Mouse (Mus musculus) forebrain, embryonic 11.5 days (tissue): ENCODE data around the gene Anp32e. TPM values are rescaled to one million over a fixed set of nuclear protein-coding genes. Genes with fewer than 3 reads are reported as not detected.

Experiments used
- polyA plus RNA-seq: library from polyadenylated mRNA; unstranded; fragments of >200 nt; fragmentation: Nextera tagmentation; extraction: Ambion mirVana; gene quantifications from 2 replicates; pipeline ENCODE4 v1.2.1, GENCODE M21; 2014

The Anp32e gene
- polyA plus RNA-seq, 1 experiment from 2014 or later, result 167 TPM

Other genes starting within 250 kb of the Anp32e start
- 0.64 and 1.6 TPM in 2 replicates for gene Adamtsl4, start 241.3 kb upstream of the Anp32e start, polyA plus RNA-seq
- 17.2 and 19.4 TPM in 2 replicates for gene Ecm1, start 189.7 kb upstream of the Anp32e start, polyA plus RNA-seq
- gene Tars2, start 169.0 kb upstream of the Anp32e start, polyA plus RNA-seq, result 54.9 and 61.6 TPM in 2 replicates
- 23.8 and 24.6 TPM in 2 replicates for gene Rprd2, start 110.4 kb upstream of the Anp32e start, polyA plus RNA-seq
- 69.7 and 75.5 TPM in 2 replicates for gene Prpf3, start 73.4 kb upstream of the Anp32e start, polyA plus RNA-seq
- 317 and 322 TPM in 2 replicates for gene Mrps21, start 57.7 kb upstream of the Anp32e start, polyA plus RNA-seq
- 5.8 and 7.7 TPM in 2 replicates for gene Ciart, start 47.0 kb upstream of the Anp32e start, polyA plus RNA-seq
- 7.5 and 10.3 TPM in 2 replicates for gene BC028528, start 37.2 kb upstream of the Anp32e start, polyA plus RNA-seq
- gene Aph1a, start 35.3 kb upstream of the Anp32e start, polyA plus RNA-seq, result 29.7 and 33.3 TPM in 2 replicates
- 49.4 and 53.6 TPM in 2 replicates for gene Car14, start 24.6 kb upstream of the Anp32e start, polyA plus RNA-seq
- gene Plekho1, start 66.8 kb downstream of the Anp32e start, polyA plus RNA-seq, result 82.5 and 85.6 TPM in 2 replicates
- gene Vps45, start 129.2 kb downstream of the Anp32e start, polyA plus RNA-seq, result 20.3 and 24.8 TPM in 2 replicates
- gene Otud7b, start 175.3 kb downstream of the Anp32e start, polyA plus RNA-seq, result 11.0 and 11.3 TPM in 2 replicates
- gene Mtmr11, start 232.8 kb downstream of the Anp32e start, polyA plus RNA-seq, result 13.6 and 16.6 TPM in 2 replicates
- 230 and 253 TPM in 2 replicates for gene Sf3b4, start 243.1 kb downstream of the Anp32e start, polyA plus RNA-seq